Mouse (Mus musculus) common myeloid progenitor, adult 5-6 weeks (primary cell): ENCODE data around the gene Actr5. TPM values are rescaled to one million over a fixed set of nuclear protein-coding genes. Genes with fewer than 3 reads are reported as not detected.

Source experiments
- ATAC-seq: replicated peaks from 2 replicates; pipeline ENCODE4 v1.8.0; 2016; ENCODE audit warnings: low read depth, mild to moderate bottlenecking, moderate TSS enrichment, inconsistent platforms; ENCODE audit not compliant: poor library complexity, severe bottlenecking
- total RNA-seq: library from RNA; stranded (forward); fragments of 200-1000, 187-1606 nt; gene quantifications from 2 replicates; pipeline ENCODE4 v1.2.3, GENCODE M21; 2017

Actr5 gene
- total RNA-seq, 1 experiment from 2014 or later: 15.3 TPM

- no peak for ATAC-seq
Observed at GRCm38 (mm10) chr2:158684247-158684843, 59.7 kb downstream of the Actr5 start.

GRCm38 (mm10) chr2:158684910-158685309, 60.2 kb downstream of the Actr5 start:
- no peak for ATAC-seq

- ATAC-seq: no peak
Observed at GRCm38 (mm10) chr2:158686394-158686793, 61.7 kb downstream of the Actr5 start.

GRCm38 (mm10) chr2:158687804-158688241, 63.1 kb downstream of the Actr5 start:
- ATAC-seq: peak; percentile 17; the same call in 1 of the 2 replicates

Other genes with a start within 250 kb of the Actr5 start
- gene Snhg11, start 249.2 kb upstream of the Actr5 start, total RNA-seq: not detected in 2 replicates
- gene Ralgapb, start 215.0 kb upstream of the Actr5 start, total RNA-seq: 34.1 and 35.7 TPM in 2 replicates
- gene Adig, start 122.3 kb upstream of the Actr5 start, total RNA-seq: not detected in 2 replicates
- not detected in 2 replicates for gene Arhgap40, start 112.1 kb upstream of the Actr5 start, total RNA-seq
- gene Slc32a1, start 14.1 kb upstream of the Actr5 start, total RNA-seq: not detected in 2 replicates
- 0.82 TPM in 1 of 2 replicates, not detected in the other for gene Ppp1r16b, start 40.5 kb downstream of the Actr5 start, total RNA-seq
- gene Fam83d, start 143.2 kb downstream of the Actr5 start, total RNA-seq: 3.0 and 6.7 TPM in 2 replicates
- 16.7 and 17.6 TPM in 2 replicates for gene Dhx35, start 169.9 kb downstream of the Actr5 start, total RNA-seq